Mouse (Mus musculus) c-Kit-positive CD71-positive TER-119-positive erythroid progenitor cells, embryonic 14.5 days (primary cell): ENCODE results near the gene Vmn1r172.
"Not testable (repeated sequence)": the region's sequence is repeated elsewhere in the genome, so short reads cannot be mapped to it uniquely, and the experiment has no call there.

Experiments
- DNase-seq: peaks from one replicate; pipeline ENCODE4 v3.0.0-alpha.2; 2013; ENCODE audit warnings: low spot score

Gene Vmn1r172

GRCm38 (mm10) chr7:23658016-23658415 lies at the start of gene Vmn1r172:
Vmn1r172 (plus strand) TSS chr7:23658316.
- no peak for DNase-seq

GRCm38 (mm10) chr7:23630422-23630821 lies 27.7 kb upstream of the Vmn1r172 start, which contains the start of gene Vmn1r171:
Vmn1r171 (plus strand) TSS chr7:23630722.
- DNase-seq, result no peak

GRCm38 (mm10) chr7:23700403-23700802 lies 42.3 kb downstream of the Vmn1r172 start, which contains the start of gene Vmn1r173:
Vmn1r173 (plus strand) TSS chr7:23700703.
- not testable (repeated sequence) for DNase-seq
